Mouse (Mus musculus) spleen, adult 2 months (tissue): ENCODE data around the gene Tspan2.

Experiments used
- CTCF ChIP-seq: fragments of 200-500 bp; IDR thresholded peaks from 2 replicates; pipeline ENCODE4 v1.5.1; 2011; ENCODE audit warnings: mild to moderate bottlenecking, inconsistent platforms; ENCODE audit not compliant: insufficient read depth, insufficient read length, insufficient replicate concordance; ENCODE audit errors: extremely low read depth
- POLR2A ChIP-seq: fragments of 200-500 bp; IDR thresholded peaks from 2 replicates; pipeline ENCODE4 v1.6.1; 2011; ENCODE audit warnings: low read depth, low read length, inconsistent platforms

GRCm38 (mm10) chr3:102763713-102764400 is 29.5 kb downstream of the Tspan2 start:
- TF ChIP-seq CTCF (no peak), POLR2A (no peak)
